Mouse (Mus musculus) right cerebral cortex, adult 18-20 months (tissue): Measurements from ENCODE around the gene Ndufs1.
"Not testable (repeated sequence)": the region's sequence is repeated elsewhere in the genome, so short reads cannot be mapped to it uniquely, and the experiment has no call there.

Experiments used
- DNase-seq: peaks from one replicate; pipeline ENCODE4 v3.0.0; 2022; ENCODE audit warnings: mixed read lengths

Ndufs1 gene

DNA sequence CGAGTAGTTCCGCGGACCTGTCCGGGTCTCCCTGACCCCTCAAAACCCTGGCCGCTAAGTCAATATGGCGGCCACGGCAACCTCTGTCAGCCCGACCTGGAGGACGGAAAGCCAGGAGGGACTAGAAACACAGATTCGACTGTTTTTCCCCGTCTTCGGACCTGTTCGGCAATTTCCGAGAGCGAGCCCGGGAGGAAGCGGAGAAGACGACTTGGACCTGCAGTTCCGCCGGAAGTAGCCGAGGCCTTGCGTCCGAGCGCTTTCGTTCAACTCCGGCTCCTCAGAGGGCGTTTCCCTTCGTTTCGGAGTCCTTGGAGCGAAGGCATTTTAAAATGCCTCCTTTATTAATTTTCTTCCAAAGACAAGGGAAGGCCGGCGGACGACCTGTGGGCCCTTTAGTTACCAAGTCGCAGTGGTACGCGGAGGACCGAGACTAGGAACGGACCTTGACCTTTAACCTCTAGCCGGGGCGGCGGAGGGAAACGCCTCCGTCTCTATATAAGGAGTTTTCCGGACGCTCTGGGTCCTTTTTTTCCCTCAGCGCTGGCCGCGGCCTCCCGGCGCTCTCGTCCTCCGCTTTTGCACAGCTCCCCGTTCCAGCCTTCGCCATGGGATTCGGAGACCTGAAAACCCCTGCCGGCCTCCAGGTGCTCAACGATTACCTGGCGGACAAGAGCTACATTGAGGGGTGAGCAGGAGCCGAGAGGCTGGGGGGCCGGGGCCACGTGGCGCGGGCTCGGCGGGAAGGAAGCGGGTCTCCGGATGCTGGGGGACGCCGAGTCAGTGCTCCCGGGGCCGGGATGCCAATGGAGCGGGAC lies at the start of gene Ndufs1, which contains the start of gene Eef1b2:
TSS of gene Ndufs1 (minus strand) at position 230 of the 818 bp plus-strand sequence.
TSS of gene Eef1b2 (plus strand) at position 222 of the 818 bp plus-strand sequence.
- peak; percentile 99 for DNase-seq

DNA sequence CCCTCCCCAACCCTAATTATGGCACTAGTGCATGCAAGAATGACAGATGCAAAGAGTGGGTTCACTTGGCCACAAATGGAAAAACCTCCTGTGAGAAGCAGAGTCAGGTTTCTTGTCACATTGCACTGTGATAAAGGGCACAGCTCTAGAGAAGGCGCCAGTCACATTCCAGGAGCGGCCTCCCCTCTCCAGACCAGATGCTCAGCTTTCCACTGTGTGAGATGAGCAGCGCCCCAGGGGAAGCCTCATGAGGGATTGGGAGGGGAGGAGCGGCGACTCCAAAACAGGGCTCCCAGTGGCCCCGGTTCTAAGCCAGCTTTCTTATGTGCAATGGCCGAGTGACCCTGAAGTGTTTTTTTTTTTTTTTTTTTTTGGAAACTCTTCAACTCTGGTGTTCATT lies 49.3 kb upstream of the Ndufs1 start:
- DNase-seq: no peak

DNA sequence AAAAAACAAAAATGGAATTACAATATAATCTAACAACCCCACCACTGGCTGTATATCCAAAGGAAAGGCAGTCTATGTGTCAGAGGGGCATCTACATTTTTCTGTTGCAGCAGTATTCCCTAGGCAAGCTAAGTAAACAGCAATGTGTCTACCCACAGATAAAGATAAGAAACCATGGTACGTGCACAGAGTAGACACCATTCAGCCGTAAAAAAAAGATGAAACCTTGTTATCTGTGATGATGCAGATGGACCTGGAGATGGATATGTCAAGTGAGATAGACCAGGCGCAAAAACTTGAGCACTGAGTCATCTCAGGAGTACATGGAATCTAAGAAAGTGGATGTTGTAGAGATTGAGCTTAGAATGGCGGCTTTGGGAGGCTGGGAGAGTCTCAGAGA lies 48.4 kb upstream of the Ndufs1 start:
- no peak for DNase-seq

DNA sequence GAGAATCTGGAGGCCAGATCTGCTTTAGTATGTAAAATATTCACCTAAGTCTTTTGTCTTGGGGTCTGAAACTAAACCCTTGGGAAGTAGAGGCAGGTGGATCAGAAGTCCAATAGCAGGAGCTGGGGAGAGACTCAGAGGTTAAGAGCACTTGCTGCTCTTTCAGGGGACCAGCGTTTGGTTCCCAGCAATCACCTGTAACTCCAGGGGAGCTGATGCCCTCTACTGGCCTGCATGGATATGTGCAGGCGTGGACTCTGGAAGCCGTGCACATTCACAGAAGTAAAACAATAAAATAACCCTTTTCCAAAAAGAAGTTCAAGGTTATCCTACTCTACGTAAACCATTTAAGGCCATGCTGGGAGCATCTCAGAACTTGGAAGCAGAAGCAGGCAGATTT lies 42.6 kb upstream of the Ndufs1 start:
- no peak for DNase-seq

DNA sequence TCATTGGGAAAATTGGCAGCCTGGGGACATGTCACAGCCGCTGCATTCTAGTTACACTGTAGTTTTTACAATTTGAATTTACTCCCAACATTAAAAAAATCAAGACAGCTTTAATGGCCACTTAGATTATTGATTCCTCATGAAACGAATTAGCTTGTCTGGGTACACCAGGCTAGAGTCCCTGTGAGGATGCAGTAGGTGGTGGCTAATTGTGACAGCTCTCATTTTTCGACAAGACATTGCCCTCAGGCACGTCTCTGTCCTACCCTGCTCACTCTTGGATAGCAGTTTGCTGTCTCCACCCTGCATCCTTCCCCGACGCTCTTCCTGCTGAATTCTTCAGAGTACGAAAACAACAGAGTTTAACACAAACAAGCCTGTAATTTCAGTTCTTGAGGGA lies 38.0 kb upstream of the Ndufs1 start:
- DNase-seq: no peak

DNA sequence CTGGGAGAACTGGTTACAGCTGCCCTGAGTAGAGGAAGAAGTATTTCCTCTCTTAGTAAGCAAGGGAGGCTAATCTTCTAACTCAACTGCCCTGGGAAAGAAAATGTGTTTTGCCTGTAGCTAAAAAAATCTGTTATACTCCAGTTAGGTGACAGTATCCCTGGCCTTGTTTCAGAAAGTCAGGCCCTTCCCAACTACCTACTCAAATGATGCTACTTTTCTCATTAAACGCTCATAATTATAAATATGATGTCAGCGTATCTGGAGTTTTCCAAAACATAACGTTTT lies 37.6 kb upstream of the Ndufs1 start, which contains the start of gene Gpr1:
TSS of gene Gpr1 (minus strand) at position 273 of the 288 bp plus-strand sequence.
- no peak for DNase-seq

DNA sequence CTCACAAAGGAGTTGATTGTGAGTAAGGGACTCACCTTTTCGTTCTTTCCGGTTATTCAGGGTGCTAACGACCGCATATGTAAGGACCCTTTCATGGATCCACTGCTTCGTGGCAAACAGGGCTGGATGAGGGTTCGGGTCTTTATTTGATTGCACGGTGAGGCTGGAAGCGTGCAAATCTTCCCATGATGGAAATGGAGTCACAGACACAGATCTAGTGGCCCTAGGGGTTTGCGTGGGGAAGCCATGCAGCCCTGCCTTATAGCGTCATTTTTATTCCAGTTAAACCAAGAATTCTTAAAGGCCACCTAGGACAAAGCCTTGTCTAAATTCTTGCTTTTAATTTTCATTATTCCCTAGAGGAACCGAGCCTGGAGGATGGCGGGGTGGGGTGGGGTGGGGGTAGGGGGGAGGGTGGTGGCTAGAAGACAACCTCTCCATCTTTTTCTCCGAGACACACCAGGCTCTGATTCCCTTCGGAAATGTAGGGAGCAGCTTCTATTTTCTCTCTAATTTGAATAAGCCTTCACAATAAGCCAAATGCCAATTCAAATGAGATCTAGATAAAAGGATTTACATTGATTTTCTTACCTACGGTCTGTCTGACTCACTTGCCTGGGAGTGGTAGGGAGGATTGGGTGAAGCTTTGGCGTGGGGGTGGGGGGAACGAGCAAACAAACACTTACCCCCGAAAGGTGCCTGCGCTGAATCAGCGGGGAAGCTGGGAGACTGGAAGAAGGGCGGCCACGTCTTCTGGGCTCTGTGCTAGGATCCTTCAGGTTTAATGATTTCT lies 37.0 kb upstream of the Ndufs1 start:
- peak; percentile 18 for DNase-seq

DNA sequence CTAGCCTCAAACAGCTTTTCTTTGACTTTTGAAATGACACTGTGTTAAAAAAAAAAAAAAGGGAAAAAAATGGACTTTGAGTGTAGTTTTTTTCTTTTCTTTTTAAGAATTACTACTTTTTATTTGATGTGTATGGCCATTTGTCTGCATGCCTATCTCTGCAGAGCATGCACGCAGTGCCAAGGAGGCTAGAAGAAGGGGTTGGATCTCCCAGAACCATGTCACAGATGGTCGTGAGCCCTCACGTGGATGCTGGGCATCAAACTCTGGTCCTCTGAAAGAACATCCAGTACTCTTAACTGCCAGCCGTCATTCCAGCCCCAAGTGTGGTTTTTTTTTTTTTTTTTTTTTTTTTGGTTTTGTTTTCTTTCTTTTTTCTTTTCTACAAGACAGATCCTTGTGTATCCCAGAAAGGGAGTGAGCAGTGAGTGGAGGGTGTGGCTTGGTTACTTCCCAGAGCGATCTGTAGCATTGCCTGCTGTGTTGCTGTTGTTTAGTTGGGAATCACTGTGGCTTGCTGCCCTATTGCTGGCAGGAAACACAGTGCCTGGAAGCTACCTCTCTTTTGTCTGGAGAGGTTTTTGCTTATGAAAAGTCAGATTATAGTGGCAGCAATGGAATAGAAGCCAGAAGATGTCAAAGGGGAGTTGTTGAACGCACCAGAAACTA lies 33.4 kb upstream of the Ndufs1 start:
- no peak for DNase-seq

DNA sequence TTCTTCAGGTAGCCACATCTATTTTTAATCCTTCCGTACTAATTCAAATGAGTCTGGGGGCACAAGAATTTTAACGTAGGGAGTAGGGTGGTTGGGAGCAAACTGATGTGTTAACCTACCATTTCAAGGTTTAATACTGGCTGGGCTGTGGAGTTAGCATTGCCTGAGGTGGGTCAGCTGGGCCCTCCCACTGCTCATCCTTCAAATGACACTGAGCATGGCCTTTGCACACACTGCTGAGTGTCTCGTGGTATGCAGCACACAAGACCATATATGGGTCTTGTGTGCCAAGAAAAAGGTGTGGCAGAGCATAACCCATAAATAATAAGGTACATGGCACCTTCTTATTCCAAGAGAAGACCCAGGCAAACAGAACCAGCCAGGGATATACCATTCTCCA lies 31.0 kb upstream of the Ndufs1 start:
- DNase-seq: no peak

DNA sequence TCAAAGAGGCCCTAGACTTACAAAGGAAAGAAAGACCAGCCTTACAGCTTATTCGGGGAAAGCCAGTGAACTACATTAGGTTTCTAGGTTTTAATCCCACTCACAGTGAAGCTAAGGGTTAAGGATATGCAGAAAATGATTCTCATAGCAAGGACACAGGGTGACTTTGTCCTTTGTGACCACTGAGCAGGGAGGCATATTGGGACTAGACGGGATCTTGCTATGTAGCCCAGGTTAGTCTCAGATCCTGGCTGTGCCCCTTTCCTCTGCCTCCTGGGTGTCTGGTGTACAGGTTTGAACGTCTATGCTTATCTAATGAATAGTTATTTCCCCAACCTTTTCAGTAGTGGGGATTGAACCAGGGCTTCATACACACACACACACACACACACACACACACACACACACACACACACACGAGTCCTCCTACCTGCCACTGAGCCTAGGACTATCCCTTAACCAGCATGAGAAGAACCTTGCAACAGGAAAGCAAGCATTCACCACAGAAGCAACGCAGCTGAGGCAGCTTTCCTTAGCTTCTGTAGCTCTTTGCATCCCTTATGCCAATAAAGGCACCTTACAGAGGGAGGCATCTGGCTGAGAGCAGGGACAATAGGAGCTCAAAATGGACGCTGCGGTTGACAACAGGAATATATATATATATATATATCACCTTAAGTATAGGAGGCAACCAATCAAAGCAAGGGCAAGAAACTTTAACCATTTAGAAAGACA lies 28.2 kb upstream of the Ndufs1 start:
- DNase-seq: no peak

DNA sequence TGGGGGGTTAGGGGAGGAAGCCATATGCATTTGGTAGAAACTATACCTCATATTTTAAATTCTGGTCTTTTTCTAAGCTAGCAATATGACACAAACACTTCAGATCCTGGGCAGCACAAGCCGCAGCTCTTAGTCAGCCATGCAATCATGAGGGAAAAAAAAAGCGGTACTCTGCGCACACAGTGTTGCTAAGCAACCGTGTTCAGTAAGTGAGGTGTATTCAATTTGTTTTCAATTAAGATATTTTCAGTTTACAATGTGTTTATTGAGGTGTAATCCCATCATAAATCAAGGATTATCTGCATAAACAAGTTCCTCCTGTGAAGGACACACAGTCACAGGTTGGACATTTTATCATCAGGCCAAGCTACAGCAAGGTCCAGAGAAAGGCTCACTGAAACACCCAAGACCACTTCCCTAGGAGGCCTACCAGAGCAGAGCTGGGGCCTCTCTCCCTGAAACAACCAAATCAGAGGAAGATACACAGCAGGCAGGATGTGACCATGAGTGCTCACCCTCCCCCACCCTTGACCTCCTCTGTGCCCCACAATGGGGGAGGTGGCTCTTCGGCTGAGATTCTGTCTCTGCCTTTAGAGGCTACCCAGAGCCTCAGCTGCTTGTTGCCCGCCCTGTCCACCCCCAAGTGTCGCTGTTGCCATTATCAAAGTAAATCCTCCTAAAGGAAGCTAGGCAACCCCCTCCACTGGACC lies 27.5 kb upstream of the Ndufs1 start:
- peak; percentile 46 for DNase-seq

DNA sequence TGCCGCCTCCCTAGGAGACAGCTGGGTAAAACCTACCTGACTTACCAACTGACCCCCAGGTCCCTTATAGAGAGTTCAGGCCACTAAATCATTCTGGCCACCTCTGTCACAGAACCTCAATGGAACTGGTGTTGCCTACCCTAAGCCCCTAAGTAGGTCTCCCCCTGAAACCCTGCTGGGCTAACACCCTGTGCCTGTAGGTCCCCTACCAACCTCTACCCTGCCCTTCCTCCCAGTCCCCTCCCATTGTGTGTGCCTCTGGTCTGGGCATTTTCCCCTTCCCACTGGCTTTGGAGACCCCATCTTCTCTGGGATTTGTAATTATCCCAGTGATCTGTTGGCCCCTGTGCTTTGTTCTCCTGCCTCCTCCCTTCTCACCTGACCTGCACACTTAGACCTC lies 26.8 kb upstream of the Ndufs1 start:
- DNase-seq: no peak

DNA sequence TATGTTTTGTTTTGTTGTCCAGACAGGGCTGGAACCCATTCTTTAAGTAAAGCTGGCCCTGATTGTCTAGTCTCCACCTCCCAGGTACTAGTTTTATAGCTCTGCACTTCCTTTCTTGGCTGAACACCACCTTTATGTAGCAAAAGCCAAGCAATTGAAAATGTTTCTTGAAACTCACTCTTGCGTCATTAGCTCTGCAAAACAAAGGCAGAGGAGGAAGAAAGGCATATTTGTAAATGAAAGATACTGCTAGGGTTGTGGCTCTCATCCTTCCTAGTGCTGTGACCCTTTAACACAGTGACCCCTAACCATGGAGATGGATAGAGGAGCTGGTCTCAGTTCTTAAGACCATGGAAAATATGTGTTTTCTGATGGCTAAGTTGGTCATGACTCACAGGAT lies 25.0 kb upstream of the Ndufs1 start:
- DNase-seq: no peak

DNA sequence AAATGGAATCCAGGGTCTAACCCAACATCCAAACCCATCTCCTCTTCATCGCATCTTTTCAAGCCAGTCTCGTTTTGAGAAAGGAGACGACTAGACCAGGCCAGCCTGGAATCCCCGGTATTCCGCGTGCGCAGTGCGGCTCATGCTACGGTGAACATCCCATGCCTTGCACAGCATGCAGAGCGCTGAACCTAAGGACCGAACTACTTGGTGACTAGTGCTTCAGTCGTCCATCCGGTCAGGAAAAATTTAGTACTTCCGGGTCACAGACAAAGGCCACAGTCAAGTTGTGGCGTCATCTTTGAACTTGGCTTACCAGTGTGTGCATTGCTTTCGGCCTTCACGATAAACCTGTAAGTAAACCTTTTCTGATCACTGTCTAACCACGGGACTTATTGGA lies 23.7 kb upstream of the Ndufs1 start:
- DNase-seq: no peak

DNA sequence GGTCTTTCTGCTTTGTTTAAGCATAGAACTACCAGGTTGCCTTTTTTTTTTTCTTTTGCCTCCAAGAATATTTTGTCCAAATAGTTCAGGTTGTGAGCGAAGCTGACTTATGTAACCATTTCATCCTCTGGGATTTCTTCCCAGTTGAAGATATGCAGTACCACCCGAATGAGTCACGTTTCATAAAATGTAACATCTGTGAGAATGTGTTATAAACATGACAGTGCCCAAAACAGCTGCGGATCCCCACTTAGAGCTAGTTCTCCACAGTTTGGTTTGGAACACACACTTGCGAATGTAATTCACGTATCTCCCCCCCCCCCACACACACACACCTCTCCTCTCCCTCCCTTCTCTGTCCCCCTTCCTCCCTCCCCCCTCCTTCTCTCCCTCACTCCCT lies 22.8 kb upstream of the Ndufs1 start:
- DNase-seq: no peak

DNA sequence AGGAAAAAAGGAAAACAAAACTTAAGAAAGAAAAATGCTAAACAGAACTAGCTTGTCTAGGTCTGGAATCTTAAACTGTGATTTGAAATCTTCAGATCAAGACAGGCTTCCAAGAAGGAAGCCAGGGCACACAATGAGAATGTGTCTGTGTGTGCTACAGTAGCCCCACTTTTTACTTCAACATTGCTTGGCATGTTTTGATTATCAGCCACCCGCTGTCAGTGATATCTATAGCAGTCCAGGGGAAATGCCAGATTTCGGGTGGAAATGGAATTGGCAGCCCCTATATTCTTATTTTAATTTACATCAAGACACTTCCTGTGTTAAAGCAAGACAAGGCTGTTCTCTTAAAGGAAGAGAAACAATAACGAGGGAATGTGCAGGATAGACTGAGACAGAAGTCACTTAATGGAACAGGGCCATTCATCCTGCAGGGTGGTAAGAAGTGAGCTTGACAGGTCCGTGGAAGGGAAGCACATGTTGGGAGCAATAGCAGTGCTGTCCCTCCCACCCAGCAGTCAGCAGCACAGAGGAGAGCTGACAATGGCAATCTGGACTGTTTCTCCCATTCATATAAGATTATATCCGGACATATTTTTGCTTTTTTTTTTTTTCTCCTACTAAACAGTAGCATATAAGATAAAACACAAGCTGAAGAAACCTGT lies 19.3 kb upstream of the Ndufs1 start:
- DNase-seq: no peak

DNA sequence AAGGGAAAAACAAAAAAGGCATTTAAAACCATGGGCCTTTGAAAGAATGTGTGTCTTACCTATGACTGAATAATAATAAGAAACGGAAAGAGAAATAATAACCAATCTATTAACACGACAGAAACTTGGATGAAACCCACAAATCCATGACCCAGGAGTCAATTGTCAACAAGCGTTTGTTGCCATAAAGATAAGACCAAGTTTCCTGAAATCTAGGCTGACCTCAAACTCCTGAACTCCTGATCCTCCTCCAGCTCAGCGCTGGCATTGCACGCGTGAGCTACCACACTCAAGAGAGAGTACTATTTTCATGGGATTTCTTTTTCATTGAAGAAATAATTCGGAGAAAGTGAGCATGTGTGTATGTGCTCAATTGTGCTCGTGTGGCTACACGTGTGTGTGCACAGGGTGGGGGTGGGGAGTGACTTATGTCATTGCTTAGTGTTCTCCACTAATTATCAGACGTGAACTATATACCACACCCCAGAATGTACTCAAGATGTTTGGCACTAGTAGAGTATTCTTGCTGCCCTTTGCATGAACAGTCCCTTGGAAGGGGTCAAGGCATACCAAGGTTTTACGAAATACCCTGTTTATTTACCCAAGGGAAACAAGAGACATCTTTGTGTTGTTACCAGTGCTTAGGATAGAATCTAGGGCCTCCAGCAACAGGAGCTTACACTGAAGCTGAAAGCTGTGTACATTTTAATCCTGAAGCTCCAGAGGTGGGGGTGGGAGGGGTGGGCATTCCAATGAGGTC lies 15.9 kb upstream of the Ndufs1 start:
- no peak for DNase-seq

DNA sequence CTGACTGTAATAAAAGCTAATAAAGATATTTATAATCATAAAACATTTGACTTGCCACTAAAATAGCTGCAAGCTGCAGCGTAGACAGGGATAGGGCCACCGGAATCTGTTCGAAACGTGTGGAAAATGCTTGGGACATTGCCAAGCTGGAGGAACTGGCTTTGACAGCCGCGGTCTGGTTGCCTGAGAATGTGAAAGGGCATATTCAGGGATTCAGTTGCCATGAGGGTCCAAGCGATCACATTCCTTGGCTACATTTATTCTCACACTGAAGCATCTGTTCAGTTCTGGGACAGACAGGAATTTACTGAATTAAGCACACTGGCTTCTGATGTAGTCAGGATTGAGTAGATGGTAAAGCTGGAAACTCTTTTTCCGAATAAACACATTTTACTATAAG lies 14.2 kb upstream of the Ndufs1 start:
- DNase-seq: no peak

DNA sequence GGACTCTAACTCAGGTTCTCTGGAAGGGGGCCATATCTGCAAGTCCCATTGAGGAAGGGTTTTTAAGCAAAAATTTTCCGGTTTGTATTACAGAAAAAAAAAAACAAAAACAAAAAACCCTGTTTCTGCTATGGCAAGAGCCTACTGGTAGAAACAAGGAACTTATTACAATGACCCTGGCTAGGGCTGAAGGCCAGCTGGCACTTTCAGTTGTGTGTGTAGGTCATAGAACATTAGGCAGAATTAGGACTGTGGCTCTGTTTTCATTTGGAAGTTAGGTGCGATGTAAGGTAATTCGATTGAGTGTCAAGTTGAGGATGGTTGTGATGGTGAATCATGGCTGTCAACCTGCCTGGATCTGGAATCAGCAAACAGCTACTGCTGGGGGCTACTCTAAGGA lies 11.9 kb upstream of the Ndufs1 start:
- DNase-seq: no peak

DNA sequence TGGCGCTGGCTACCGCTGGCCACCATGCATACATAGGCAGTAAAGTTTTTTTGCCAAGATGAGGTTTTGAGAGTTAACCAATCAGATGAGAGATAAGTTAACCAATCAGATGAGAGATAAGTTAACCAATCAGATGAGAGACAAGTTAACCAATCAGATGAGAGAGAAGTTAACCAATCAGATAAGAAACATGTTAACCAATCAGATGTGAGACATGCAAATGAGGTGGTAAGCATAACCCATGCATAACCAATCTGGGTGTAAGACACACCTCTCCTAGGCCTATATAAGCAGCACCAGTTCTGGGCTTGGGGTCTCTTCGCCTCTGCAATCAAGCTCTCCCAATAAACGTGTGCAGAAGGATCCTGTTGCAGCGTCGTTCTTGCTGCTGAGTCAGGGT lies 8.8 kb upstream of the Ndufs1 start:
- DNase-seq: not testable (repeated sequence)
